ENCODE assay signal across 13 mouse cellular contexts in the genomic region with DNA sequence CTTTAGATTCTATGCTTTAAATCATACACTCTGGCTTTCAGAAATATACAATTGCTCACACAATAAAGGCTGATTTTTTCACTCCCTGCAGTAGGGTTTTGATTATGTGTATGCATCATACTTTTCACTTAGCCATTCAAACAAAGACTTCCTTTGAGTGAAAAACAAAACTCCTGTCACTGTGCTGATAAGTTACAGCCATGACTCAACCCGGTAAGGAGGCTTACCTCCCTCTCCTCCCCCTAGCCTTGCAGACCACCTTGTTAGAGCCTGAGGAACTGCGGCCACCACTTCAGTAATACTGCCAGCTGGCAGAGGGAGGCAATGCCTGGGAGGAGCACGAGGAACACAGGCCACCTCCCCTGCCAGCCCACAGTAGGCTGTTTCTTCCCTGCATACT.
"Had no signal": no experiment of that assay in that cellular context is flagged by ENCODE, and none has a peak within 500 bp of the region (broad histone marks: within the 10 kb centered on the region; RNA-seq: fewer than 3 reads in every experiment).

No protein-coding gene starts in this region.

- H3K27ac ChIP-seq: layer of hippocampus, adult 2 months; liver, embryonic 13.5 days; lung, embryonic 15.5 days; midbrain, embryonic 13.5 days had no signal

- H3K9me3 ChIP-seq: liver, embryonic 13.5 days; lung, embryonic 15.5 days; midbrain, embryonic 13.5 days had no signal

- DNase-seq: kidney, adult 11 months; kidney, postnatal 10 days; kidney, postnatal 4 days; liver; liver, embryonic 13.5 days; liver, postnatal 0 days; lung, postnatal 36 days; right cerebral cortex, adult 18-20 months; right cerebral cortex, postnatal 25 days; thymus, postnatal 36 days had no signal

- H3K27me3 ChIP-seq: liver, embryonic 13.5 days; lung, embryonic 15.5 days; midbrain, embryonic 13.5 days had no signal

- H3K9ac ChIP-seq: liver, embryonic 13.5 days; liver, postnatal 0 days; lung, embryonic 15.5 days; midbrain, embryonic 13.5 days had no signal

- ATAC-seq: liver, postnatal 0 days; midbrain, embryonic 13.5 days had no signal

- H3K4me2 ChIP-seq: liver, embryonic 13.5 days; lung, embryonic 15.5 days; midbrain, embryonic 13.5 days had no signal

- H3K36me3 ChIP-seq: liver, embryonic 13.5 days; lung, embryonic 15.5 days; midbrain, embryonic 13.5 days had no signal

- H3K4me1 ChIP-seq: midbrain, embryonic 13.5 days had no signal

- H3K4me3 ChIP-seq: layer of hippocampus, adult 2 months; liver, embryonic 13.5 days; lung, embryonic 15.5 days; midbrain, embryonic 13.5 days had no signal
